Mouse (Mus musculus) heart, adult 18-20 months (tissue): ENCODE data around the gene Map4. TPM values are rescaled to one million over a fixed set of nuclear protein-coding genes. Genes with fewer than 3 reads are reported as not detected.
A peak's percentile ranks its signal among the peaks of the same experiment; 100 is the strongest.

ENCODE experiments used
- DNase-seq, 2 experiments: peaks; one replicate each; pipeline ENCODE4 v3.0.0; 2021 to 2022; ENCODE audit warnings: mixed read lengths in 1 of 2
- total RNA-seq, 2 experiments: library from RNA; stranded (reverse); gene quantifications; 2 replicates each; pipeline ENCODE4 v1.2.3; 2021

Map4 gene
- total RNA-seq, 2 experiments from 2014 or later, result 314 to 326 TPM

GRCm38 (mm10) chr9:109997441-109997840 is 66.2 kb downstream of the Map4 start:
- DNase-seq, result no peak

- no peak for DNase-seq
These were observed 70.7 kb downstream of the Map4 start for GRCm38 (mm10) chr9:110001946-110002345.

GRCm38 (mm10) chr9:110002413-110002812 is 71.2 kb downstream of the Map4 start:
- no peak for DNase-seq

- DNase-seq, result no peak
These were observed 88.0 kb downstream of the Map4 start for GRCm38 (mm10) chr9:110019224-110019623.

- no peak for DNase-seq
These were observed 89.1 kb downstream of the Map4 start for GRCm38 (mm10) chr9:110020405-110020804.

- no peak for DNase-seq
These were observed 90.2 kb downstream of the Map4 start for GRCm38 (mm10) chr9:110021463-110021862.

- no peak for DNase-seq
These were observed 90.9 kb downstream of the Map4 start for GRCm38 (mm10) chr9:110022151-110022550.

GRCm38 (mm10) chr9:110035091-110035490 is 103.8 kb downstream of the Map4 start:
- no peak for DNase-seq

GRCm38 (mm10) chr9:110037895-110038294 is 106.6 kb downstream of the Map4 start:
- DNase-seq, result peak in 1 of 2 experiments; percentile 37

- no peak for DNase-seq
These were observed 107.2 kb downstream of the Map4 start for GRCm38 (mm10) chr9:110038485-110038884.

GRCm38 (mm10) chr9:110044373-110044772 is 113.1 kb downstream of the Map4 start:
- DNase-seq, result no peak

GRCm38 (mm10) chr9:110045763-110046377 is 114.6 kb downstream of the Map4 start:
- no peak for DNase-seq

GRCm38 (mm10) chr9:110047260-110047659 is 116.0 kb downstream of the Map4 start:
- DNase-seq, result no peak

GRCm38 (mm10) chr9:110047857-110048256 is 116.6 kb downstream of the Map4 start:
- no peak for DNase-seq

- DNase-seq, result no peak
These were observed 119.9 kb downstream of the Map4 start for GRCm38 (mm10) chr9:110051184-110051583.

GRCm38 (mm10) chr9:110051869-110052661 is 120.8 kb downstream of the Map4 start:
- DNase-seq, result peak in 1 of 2 experiments; percentile 32

- DNase-seq, result no peak
These were observed 121.7 kb downstream of the Map4 start for GRCm38 (mm10) chr9:110052951-110053304.

GRCm38 (mm10) chr9:110053305-110054079 is 122.2 kb downstream of the Map4 start:
- peak; percentile 55 to 70 for DNase-seq

- DNase-seq, result no peak
These were observed 122.8 kb downstream of the Map4 start for GRCm38 (mm10) chr9:110054080-110054421.

GRCm38 (mm10) chr9:110054781-110055180 is 123.5 kb downstream of the Map4 start:
- DNase-seq, result no peak

- DNase-seq, result no peak
These were observed 125.9 kb downstream of the Map4 start for GRCm38 (mm10) chr9:110057200-110057599.

GRCm38 (mm10) chr9:110060761-110061160 is 129.5 kb downstream of the Map4 start:
- no peak for DNase-seq

GRCm38 (mm10) chr9:110062405-110062804 is 131.1 kb downstream of the Map4 start:
- no peak for DNase-seq
